Mouse (Mus musculus) neural tube, embryonic 13.5 days (tissue): ENCODE results near the gene Nr1i3. TPM values are rescaled to one million over a fixed set of nuclear protein-coding genes. Genes with fewer than 3 reads are reported as not detected.

Experiments used
- ATAC-seq: fragments of 200-750 bp; cut with Nextera tagmentation; 2 replicates; pipeline ENCODE4 v1.8.0; 2017; ENCODE audit warnings: low read depth, mild to moderate bottlenecking, moderate TSS enrichment, moderate library complexity
- H3K27ac ChIP-seq: fragments of 300-500 bp; sonication (generic); replicated peaks from 2 replicates; pipeline ENCODE4 v1.5.1; 2015; ENCODE audit warnings: moderate library complexity, mild to moderate bottlenecking, inconsistent platforms
- H3K27me3 ChIP-seq: fragments of 300-500 bp; sonication (generic); 2 replicates; pipeline ENCODE4 v1.6.1; 2015; ENCODE audit warnings: mild to moderate bottlenecking, inconsistent platforms
- H3K36me3 ChIP-seq: fragments of 300-500 bp; sonication (generic); 2 replicates; pipeline ENCODE4 v1.6.1; 2015; ENCODE audit warnings: mild to moderate bottlenecking, inconsistent platforms
- H3K4me1 ChIP-seq: fragments of 300-500 bp; sonication (generic); replicated peaks from 2 replicates; pipeline ENCODE4 v1.6.1; 2015; ENCODE audit warnings: inconsistent platforms
- H3K4me2 ChIP-seq: fragments of 300-500 bp; sonication (generic); 2 replicates; pipeline ENCODE4 v1.6.1; 2015; ENCODE audit warnings: inconsistent platforms, mild to moderate bottlenecking, moderate library complexity
- H3K4me3 ChIP-seq: fragments of 300-500 bp; sonication (generic); 2 replicates; pipeline ENCODE4 v1.5.1; 2015; ENCODE audit warnings: mild to moderate bottlenecking, inconsistent platforms
- H3K9ac ChIP-seq: fragments of 300-500 bp; sonication (generic); 2 replicates; pipeline ENCODE4 v1.6.1; 2015; ENCODE audit warnings: moderate library complexity, mild to moderate bottlenecking, inconsistent platforms
- H3K9me3 ChIP-seq: fragments of 300-500 bp; sonication (generic); 2 replicates; pipeline ENCODE4 v1.6.1; 2016; ENCODE audit warnings: inconsistent platforms
- WGBS: fragments of 180-500 bp; shearing (Covaris S2); methylation state at CpG from one replicate; pipeline ENCODE4 v1.1.7; 2015; 5-methylcytosine and 5-hydroxymethylcytosine counted together
- polyA plus RNA-seq: library from polyadenylated mRNA; unstranded; fragments of >200 nt; fragmentation: Nextera tagmentation; extraction: Ambion mirVana; gene quantifications from 2 replicates; pipeline ENCODE4 v1.2.1, GENCODE M21; 2015

Gene Nr1i3
- polyA plus RNA-seq, 1 experiment from 2014 or later = 0.22 TPM

DNA sequence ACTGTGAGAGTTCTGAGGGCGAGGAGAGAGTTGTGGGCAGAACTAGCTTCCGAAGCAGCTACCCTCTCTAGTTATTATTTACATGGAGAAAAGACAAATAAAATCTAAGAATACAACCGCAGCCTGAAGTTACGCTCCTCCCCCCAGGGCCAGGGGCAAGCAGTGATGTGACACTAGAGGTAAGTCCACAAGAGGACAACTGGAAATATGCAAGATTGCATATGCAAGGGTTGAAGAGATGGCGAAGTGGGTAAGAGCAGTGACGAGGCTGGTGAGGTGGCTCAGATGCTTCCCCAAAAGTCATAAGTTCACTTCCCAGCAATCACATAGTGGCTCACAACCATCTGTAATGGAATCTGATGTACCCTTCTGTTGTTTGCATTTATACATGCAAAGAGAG lies 9.4 kb downstream of the Nr1i3 start:
- Histone ChIP-seq H3K4me2 (peak overlapping the region; percentile 82), H3K4me1 (peaks cover 19% of the 10 kb centered on the region), H3K27ac (peak overlapping the region; percentile 63), H3K9ac (no peak overlapping the region), H3K9me3 (no peaks in the 10 kb centered on the region), H3K27me3 (no peaks in the 10 kb centered on the region), H3K36me3 (peaks cover 21% of the 10 kb centered on the region), H3K4me3 (peak overlapping the region; percentile 52; the same call in 1 of the 2 replicates)
- 90% methylated on average over 6 of the region's 6 CpGs for WGBS
- ATAC-seq = no peak

DNA sequence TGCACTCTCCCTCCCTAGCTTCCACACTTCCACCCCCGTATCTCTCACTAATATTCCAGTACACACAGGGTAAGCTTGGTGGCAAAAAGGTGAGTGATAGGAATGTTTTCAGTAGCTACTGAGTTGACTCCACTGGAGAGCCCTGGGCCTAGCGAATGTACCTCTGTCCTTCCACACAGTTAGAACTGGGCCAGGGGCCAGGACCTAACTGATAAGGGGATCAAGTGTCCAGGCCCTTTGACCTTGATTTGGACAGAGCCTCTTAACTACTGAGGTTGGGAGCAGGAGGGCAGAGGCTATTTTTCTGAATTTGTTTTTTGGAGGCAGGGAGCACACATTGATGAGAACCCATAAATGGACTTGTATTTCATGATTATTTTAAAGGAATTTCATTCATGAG lies 10.0 kb downstream of the Nr1i3 start:
- peaks cover 19% of the 10 kb centered on the region for H3K4me1 ChIP-seq
- H3K9me3 ChIP-seq = no peaks in the 10 kb centered on the region
- no peaks in the 10 kb centered on the region for H3K27me3 ChIP-seq
- WGBS = 97% methylated on average over 2 of the region's 2 CpGs
- H3K9ac ChIP-seq = no peak overlapping the region
- no peak overlapping the region for H3K4me2 ChIP-seq
- ATAC-seq = no peak
- no peak overlapping the region for H3K27ac ChIP-seq
- H3K4me3 ChIP-seq = no peak overlapping the region
- H3K36me3 ChIP-seq = peaks cover 15% of the 10 kb centered on the region

DNA sequence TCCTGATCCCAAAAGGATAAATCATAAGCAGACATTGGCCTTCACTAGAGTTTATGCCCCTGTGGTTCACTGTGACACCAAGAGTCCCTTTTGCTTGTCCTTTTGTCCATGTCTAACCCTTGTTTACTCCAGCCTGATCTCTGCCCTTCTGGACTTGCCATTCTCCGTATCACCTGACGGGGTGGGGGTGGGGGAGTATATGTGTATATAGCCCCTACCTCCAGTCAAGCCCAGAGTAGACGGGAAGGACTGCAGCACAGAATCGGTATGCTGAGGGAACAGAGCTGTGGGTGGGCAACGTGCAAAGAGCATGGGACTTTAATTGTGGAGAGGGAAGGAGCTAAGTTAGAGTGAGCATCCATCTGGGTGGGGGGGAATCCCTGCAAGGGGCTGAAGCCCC lies 11.1 kb downstream of the Nr1i3 start, which contains the start of gene Apoa2:
Gene Apoa2, plus strand, starts transcription at position 198 of the 400 bp plus-strand sequence.
- no peak for ATAC-seq
- Histone ChIP-seq H3K4me2 (no peak within 1 kb of the TSS), H3K9me3 (no peaks in the 10 kb centered on the region), H3K4me3 (no peak within 1 kb of the TSS), H3K4me1 (peaks cover 19% of the 10 kb centered on the region), H3K9ac (no peak within 1 kb of the TSS), H3K27ac (no peak within 1 kb of the TSS), H3K27me3 (no peaks in the 10 kb centered on the region), H3K36me3 (peaks cover 5% of the 10 kb centered on the region)
- 83% methylated on average over 5 of the region's 5 CpGs for WGBS

DNA sequence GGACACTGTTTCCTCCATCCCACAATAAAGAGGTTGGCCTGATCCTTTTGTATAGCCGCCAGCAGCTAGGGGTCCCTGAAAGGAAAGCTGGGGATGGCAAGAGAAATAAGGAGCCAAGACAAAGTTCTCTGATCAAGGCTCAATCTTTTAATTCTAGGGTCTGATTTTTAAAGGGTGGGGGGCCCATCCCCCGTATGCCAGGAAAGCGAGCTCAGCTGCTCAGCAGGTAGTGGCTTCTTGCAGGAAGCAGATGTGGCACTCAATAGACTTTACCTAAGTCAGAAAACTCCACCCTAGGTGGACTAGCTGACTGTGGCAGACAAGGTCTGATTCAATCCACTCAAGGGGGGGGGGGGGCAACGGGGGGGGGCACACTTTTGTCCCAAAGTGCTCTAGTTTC lies 13.0 kb downstream of the Nr1i3 start:
- no peak overlapping the region for H3K4me3 ChIP-seq
- H3K27ac ChIP-seq = no peak overlapping the region
- H3K4me1 ChIP-seq = peaks cover 6% of the 10 kb centered on the region
- no peaks in the 10 kb centered on the region for H3K36me3 ChIP-seq
- WGBS = 53% methylated on average over 4 of the region's 4 CpGs
- ATAC-seq = no peak
- no peaks in the 10 kb centered on the region for H3K27me3 ChIP-seq
- no peaks in the 10 kb centered on the region for H3K9me3 ChIP-seq
- H3K9ac ChIP-seq = no peak overlapping the region
- H3K4me2 ChIP-seq = no peak overlapping the region

DNA sequence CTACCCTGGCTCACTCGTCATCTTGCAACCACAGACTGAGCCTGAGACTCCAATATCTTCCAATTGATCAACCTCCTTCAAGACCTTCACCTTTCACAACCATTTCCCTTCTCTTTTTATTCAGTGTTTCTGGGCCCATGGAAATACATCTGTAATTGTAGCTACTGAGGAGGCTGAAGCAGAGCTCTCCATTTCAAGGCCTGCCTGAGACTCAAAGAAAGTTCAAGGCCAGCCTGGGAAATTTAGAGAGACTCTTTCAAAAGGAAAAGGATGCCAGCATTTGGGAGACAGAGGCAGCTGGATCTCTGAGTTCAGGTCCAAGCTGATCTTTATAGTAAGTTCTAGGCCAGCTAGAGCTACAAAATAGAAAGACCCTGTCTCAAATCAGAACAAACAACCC lies 14.1 kb downstream of the Nr1i3 start:
- Histone ChIP-seq H3K27me3 (no peaks in the 10 kb centered on the region), H3K4me2 (no peak overlapping the region), H3K4me3 (no peak overlapping the region), H3K36me3 (no peaks in the 10 kb centered on the region), H3K9ac (no peak overlapping the region), H3K27ac (no peak overlapping the region), H3K4me1 (0 out of 2 replicates have a peak, but pooled peaks cover 3% of the 10 kb centered on the region), H3K9me3 (no peaks in the 10 kb centered on the region)
- WGBS = 85% methylated on average over 1 of the region's 1 CpGs
- ATAC-seq = no peak

DNA sequence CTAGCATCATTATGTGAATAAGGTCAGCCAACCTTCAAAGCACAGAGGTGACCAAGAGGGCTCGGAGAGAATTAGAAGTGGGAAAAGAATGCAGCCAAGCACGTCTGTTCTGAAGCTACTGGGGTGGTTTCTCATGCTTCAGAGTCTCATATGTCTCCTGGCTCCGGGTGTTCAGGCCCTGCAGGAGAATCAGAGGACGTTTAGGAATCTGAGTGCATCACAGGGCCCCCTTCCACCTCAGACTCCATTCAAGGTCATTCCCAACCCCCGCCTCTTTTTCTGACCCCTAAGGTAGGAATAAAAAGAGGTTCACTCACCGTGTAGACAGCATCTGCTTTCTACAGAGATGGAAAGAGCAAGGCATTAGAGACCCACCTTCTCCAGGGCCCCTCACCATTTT lies 16.0 kb downstream of the Nr1i3 start:
- Histone ChIP-seq H3K27ac (no peak overlapping the region), H3K4me1 (no peaks in the 10 kb centered on the region), H3K4me3 (no peak overlapping the region), H3K9me3 (no peaks in the 10 kb centered on the region), H3K27me3 (no peaks in the 10 kb centered on the region), H3K9ac (no peak overlapping the region), H3K4me2 (no peak overlapping the region), H3K36me3 (peaks cover 17% of the 10 kb centered on the region)
- 58% methylated on average over 6 of the region's 6 CpGs for WGBS
- no peak for ATAC-seq

DNA sequence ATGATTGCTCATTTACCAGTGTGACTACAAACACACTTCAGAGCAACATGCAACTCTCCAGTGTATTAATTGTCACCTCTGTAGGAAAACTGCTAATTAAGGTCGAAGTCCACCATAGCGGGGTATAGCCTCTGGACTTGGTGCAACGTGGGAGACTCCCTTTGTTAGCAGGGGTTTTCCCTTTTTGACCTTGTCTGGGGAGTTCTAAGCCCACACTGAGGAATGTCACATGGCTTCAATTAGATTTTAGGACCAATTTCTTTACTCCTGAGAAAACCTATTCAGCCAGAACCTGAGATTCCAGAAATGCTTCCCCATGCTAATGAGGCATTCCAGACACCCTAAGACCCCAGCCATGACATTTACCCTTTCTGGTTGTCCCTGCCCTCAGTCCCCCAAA lies 16.4 kb downstream of the Nr1i3 start:
- Histone ChIP-seq H3K4me2 (no peak overlapping the region), H3K27me3 (no peaks in the 10 kb centered on the region), H3K9ac (no peak overlapping the region), H3K36me3 (peaks cover 21% of the 10 kb centered on the region), H3K9me3 (no peaks in the 10 kb centered on the region), H3K27ac (no peak overlapping the region), H3K4me3 (no peak overlapping the region), H3K4me1 (no peaks in the 10 kb centered on the region)
- 62% methylated on average over 3 of the region's 3 CpGs for WGBS
- no peak for ATAC-seq

DNA sequence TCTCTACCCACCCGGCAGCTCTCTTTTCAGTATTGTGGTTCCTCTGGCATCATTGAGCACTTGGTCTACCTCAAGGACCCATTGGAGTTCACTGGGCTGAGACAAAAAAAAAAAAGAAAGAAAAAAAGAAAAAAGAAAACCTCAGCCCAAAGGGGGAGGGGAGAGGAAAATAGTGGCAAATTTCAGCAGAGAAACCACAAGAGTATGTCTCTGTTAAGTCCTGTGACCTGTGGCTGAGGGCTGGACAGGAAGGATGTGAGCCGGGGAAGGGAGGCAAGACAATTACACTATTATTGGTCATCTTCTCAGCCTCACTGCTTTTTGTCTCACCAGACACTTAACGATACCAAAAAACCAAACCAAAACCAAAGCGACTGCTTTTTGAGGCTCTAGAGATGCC lies 18.1 kb downstream of the Nr1i3 start:
- Histone ChIP-seq H3K4me2 (no peak overlapping the region), H3K9me3 (no peaks in the 10 kb centered on the region), H3K9ac (no peak overlapping the region), H3K4me1 (no peaks in the 10 kb centered on the region), H3K27ac (no peak overlapping the region), H3K4me3 (no peak overlapping the region), H3K36me3 (peaks cover 38% of the 10 kb centered on the region), H3K27me3 (no peaks in the 10 kb centered on the region)
- 76% methylated on average over 4 of the region's 4 CpGs for WGBS
- no peak for ATAC-seq

DNA sequence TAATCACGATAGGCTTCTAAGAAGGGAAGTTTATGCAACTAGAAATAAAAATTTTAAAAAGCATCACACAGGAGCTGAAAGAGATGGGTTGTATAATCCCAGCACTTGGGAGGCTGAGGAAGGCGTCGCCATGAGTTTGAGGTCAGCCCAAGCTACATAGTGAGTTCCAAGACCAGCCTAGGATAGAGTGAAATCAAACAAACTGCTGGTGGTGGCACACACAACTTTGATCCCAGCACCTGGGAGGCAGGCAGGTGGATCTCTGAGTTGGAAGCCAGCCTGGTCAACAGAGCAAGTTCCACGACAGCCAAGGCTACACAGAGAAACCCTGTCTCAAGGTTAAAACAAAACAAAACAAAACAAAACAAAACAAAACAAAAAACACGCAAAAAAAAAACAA lies 18.6 kb downstream of the Nr1i3 start:
- Histone ChIP-seq H3K4me3 (no peak overlapping the region), H3K36me3 (peaks cover 43% of the 10 kb centered on the region), H3K4me1 (no peaks in the 10 kb centered on the region), H3K4me2 (no peak overlapping the region), H3K27me3 (no peaks in the 10 kb centered on the region), H3K9me3 (no peaks in the 10 kb centered on the region), H3K9ac (no peak overlapping the region), H3K27ac (no peak overlapping the region)
- 88% methylated on average over 5 of the region's 5 CpGs for WGBS
- ATAC-seq = no peak

DNA sequence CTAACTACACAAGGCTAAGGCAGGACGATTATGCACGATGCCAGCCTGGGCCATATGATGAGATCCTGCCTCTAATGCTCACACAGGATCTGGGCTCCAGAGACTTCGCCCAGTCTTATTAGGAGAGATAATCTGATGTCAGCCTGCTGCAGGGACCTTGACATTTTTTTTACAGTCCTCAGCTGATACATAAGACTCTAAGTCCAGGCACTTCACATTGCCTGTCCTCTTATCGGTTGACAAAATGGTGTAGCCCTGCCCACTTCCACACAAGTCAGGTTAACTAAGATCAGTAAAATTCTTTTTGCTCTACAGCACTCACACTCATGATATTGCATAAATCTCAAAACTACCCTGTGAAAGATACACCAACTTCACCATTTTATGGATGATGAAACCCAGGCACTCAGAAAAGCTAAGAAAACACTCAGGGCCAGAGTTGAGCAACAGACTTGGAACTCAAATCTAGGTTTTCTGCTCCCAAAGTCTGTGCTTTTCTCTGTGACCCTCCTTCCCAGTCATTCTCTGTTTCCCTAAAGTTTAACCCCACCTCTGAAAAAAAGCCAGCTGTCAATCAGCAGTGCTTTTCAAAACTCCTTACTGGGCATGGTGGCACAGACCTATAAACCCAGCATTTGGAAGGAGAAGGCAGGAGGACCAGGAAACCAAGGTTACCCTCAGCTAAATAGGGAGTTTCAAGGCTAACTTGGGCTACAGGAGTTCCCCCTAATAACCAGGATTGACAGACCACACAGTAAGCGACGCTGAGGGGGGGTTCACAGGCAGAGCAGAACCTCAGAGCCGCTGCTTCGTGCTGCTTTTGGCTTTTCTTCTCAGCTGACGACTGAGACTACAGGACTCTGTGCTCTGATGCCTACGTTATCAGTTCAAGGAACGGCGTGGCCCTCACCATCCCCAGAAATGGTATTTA lies 19.3 kb downstream of the Nr1i3 start:
- Histone ChIP-seq H3K4me2 (no peak overlapping the region), H3K4me1 (no peaks in the 10 kb centered on the region), H3K27me3 (no peaks in the 10 kb centered on the region), H3K9ac (no peak overlapping the region), H3K4me3 (no peak overlapping the region), H3K27ac (no peak overlapping the region), H3K36me3 (peaks cover 50% of the 10 kb centered on the region), H3K9me3 (no peaks in the 10 kb centered on the region)
- 87% methylated on average over 12 of the region's 12 CpGs for WGBS
- ATAC-seq = no peak

DNA sequence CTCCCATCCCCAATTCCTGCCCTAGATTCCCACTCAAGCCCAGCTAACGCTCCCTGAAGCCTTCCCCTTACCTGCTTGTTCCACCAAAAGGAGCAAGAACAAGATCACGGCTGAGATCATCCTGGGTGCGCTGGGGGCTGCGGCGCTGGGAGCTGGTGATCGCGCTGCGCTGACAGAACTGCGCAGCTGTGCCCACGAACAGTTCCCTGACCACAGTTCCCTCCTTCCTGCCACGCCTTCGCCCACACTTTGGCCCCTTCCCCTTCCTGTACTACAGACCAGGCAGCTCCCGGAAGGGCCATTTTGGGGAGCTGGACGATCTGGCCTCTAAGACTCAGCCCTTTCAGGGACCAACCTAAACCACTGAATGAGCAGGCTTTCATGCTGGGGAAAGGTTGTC lies 20.4 kb downstream of the Nr1i3 start, which contains the start of gene Fcer1g:
Gene Fcer1g, minus strand, starts transcription at position 240 of the 400 bp plus-strand sequence.
- H3K36me3 ChIP-seq = peaks cover 60% of the 10 kb centered on the region
- H3K9ac ChIP-seq = no peak within 1 kb of the TSS
- WGBS = 93% methylated on average over 14 of the region's 14 CpGs

DNA sequence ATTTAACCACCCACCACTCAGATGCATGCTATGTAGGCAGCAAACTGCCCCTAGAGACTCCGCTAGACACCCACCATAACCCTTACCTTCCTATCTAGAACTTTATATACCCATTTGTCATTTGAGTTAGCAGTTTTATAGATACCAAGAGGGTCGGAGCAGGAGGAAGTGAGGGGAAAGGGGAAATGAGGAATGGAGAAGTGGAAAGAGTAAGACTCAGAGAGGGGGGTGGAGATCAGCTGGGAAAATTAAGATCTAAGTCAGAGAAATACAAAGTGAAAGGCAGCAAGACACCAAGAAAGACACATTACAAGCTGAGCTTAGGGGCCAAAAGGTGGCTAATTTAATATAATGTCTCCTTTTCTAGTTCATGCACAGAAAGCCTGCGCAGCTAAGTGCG lies 20.8 kb downstream of the Nr1i3 start:
- WGBS = 87% methylated on average over 4 of the region's 4 CpGs
- no peaks in the 10 kb centered on the region for H3K27me3 ChIP-seq
- no peaks in the 10 kb centered on the region for H3K4me1 ChIP-seq
- no peak overlapping the region for H3K4me3 ChIP-seq
- no peak overlapping the region for H3K9ac ChIP-seq
- H3K9me3 ChIP-seq = no peaks in the 10 kb centered on the region
- ATAC-seq = no peak
- peaks cover 64% of the 10 kb centered on the region for H3K36me3 ChIP-seq
- H3K4me2 ChIP-seq = no peak overlapping the region
- no peak overlapping the region for H3K27ac ChIP-seq

More for the DNA sequence above, 20.4 kb downstream of the Nr1i3 start, which contains the start of gene Fcer1g:
- no peaks in the 10 kb centered on the region for H3K9me3 ChIP-seq
- no peak within 1 kb of the TSS for H3K4me3 ChIP-seq
- no peak within 1 kb of the TSS for H3K27ac ChIP-seq
- no peaks in the 10 kb centered on the region for H3K4me1 ChIP-seq
- H3K4me2 ChIP-seq = no peak within 1 kb of the TSS
- ATAC-seq = no peak
- no peaks in the 10 kb centered on the region for H3K27me3 ChIP-seq
